Mouse (Mus musculus) C2C12 (cell line): ENCODE data around the gene Gm11444.

Source experiments
- CTCF ChIP-seq: IDR thresholded peaks from one replicate; pipeline ENCODE4 v1.5.1; 2011; ENCODE audit not compliant: control insufficient read depth, insufficient read depth, insufficient read length
- MAX ChIP-seq: IDR thresholded peaks from one replicate; pipeline ENCODE4 v1.6.1; 2011; ENCODE audit warnings: mild to moderate bottlenecking, control low read depth
- MYOD1 ChIP-seq: IDR thresholded peaks from one replicate; pipeline ENCODE4 v1.6.1; 2011; ENCODE audit warnings: low read depth; ENCODE audit not compliant: control insufficient read depth, insufficient read length
- MYOG ChIP-seq: IDR thresholded peaks from one replicate; pipeline ENCODE4 v1.6.1; 2011; ENCODE audit not compliant: control insufficient read depth, insufficient read length; ENCODE audit errors: extremely low read depth
- USF1 ChIP-seq: IDR thresholded peaks from one replicate; pipeline ENCODE4 v1.6.1; 2011; ENCODE audit warnings: low read depth, mild to moderate bottlenecking, control low read depth, moderate library complexity

DNA sequence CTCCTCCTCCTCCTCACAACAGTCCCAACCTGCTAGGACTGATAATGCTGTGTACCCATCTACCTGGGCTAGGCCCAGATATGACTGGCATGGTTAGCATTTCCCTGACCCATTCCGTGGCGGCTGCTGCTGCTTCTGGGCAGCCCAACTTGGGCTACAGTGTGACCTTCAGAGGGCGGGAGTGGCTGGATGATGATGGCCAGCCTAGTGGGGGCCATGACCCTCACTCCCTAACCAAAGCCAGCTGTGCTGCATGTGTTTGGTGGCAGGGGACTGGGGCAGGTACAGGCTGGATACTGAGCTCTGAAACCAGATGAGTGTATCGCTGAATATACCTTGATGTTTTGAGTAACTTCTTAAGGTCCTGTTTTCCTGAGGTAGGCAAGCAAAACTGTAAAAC lies 26.3 kb downstream of the Gm11444 start:
- TF ChIP-seq MAX (no peak), CTCF (no peak), USF1 (no peak), MYOG (no peak), MYOD1 (no peak)
